Mouse (Mus musculus) megakaryocyte progenitor cell, adult 5-6 weeks (primary cell): ENCODE measurements at regions not wholly inside any gene's neighbourhood (a gene's known extent, or its start where the extent isn't known, plus 50 kb on each side); places are given as distances from the start of the nearest gene placed in this dataset.
A peak's percentile ranks its signal among the peaks of the same experiment; 100 is the strongest.

Source experiments
- ATAC-seq: replicated peaks from 2 replicates; pipeline ENCODE4 v1.8.0; 2016; ENCODE audit warnings: mild to moderate bottlenecking, moderate TSS enrichment, inconsistent platforms; ENCODE audit not compliant: poor library complexity

DNA sequence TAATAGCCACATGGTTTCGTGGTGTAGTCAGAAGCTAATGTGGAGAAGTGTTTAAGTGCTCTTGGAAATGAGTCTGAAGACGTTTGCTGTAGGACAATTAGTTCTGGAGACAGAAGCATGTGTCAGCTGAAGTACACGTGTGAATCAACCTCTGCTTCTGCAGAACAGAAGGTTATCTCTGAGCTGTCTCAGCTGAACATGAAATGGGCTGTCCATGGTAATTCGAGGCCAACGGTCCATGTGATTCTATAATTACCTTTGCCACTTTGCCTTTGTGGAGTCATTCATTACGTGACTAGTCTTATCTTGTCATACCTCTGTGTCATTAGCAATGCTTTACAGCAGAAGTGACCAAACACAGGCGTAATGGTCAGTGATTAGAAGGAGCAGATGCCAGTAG is 295.6 kb upstream of the Veph1 start:
- ATAC-seq: no peak

DNA sequence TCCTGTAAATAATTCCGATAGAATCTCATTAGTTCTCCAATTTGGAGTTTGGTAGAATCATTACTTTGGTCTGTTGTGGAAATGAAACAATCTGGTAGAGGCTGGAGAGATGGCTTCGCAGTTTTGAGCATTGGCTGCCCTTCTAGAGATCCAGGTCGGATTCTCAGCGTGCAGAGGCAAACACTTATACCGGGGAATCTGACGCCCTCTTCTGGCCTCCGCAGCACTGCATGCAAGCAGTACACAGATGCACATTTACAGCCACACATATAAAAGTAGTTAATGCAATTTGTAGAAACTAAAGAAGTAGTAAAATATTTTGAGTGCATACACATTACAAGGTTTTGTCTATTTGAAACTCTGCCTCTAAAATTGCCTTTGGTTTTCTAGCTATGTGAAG is 294.1 kb upstream of the Veph1 start:
- no peak for ATAC-seq

DNA sequence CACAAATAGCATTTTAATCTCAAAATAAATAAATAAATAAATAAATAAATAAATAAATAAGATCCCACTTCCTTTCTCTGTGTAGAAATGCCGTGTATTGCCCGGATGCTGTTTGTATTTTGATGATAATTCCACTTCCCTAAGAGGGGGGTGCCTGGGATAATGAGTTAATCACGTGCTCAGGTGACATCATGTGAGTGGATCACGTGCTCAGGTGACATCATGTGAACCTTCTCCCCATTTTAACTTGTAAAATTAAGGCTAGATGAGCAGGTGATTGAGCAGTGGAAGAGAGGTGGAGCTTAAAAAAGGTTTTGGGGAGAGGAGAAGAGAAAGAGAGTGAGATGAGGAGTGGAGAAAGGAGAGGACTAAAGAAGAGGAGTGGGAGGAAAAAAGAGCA is 292.8 kb upstream of the Veph1 start:
- no peak for ATAC-seq

DNA sequence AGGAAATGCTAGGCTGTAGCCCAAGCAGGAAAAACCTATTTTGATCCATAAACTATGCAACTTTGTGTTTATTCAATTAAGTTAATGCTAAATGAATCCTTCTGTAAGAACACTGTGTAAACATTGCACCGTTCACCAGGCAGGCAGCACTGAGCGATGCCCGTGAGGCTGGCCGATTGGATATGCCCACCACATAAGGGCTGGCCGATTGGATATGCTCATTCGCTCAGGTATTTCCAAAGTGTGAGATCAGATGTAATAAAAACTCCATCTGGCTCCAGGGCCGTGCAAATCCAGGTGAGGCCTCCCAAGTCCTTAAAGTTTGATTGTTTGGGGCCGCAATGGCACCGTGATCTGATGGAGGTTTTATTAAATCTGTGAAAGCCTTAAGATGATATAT is 288.2 kb upstream of the Veph1 start:
- ATAC-seq: no peak

DNA sequence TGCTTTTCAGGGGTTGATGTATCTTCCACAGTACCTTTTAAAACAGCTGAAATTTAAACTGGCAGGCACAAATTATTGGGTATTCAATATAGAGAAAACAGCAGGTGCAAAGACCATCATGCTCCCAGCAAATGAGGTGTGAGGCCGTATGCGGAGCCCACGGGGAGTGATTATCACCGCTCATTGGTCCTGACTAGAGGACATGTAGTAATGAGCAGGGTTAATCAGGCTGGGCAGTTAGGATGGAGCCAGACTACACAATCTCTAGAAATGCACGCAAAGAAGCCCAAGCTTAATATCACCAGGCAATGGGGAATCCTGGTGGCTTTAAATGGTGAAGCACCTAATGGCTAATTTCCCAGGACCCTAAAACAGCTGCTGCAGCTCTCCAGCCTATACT is 287.5 kb upstream of the Veph1 start:
- no peak for ATAC-seq

DNA sequence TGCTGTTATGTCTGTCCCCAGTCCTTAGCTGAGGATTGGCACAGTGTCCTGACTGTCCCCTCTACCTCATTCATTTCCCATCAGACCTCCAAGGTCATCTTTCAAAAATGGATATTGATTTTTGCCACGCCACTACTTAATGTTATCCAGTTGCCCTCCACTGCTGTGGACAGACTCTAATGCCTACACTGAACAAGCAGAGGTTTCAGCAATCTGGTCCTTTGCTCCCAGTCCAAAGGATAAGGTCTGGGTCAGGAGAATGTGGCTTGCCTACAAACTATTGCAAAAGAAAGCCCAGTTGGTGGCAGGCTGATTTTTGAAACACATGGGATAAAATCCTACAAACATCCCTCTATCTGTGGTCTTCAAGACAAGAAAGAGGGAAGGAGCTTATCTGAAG is 280.0 kb upstream of the Veph1 start:
- no peak for ATAC-seq

DNA sequence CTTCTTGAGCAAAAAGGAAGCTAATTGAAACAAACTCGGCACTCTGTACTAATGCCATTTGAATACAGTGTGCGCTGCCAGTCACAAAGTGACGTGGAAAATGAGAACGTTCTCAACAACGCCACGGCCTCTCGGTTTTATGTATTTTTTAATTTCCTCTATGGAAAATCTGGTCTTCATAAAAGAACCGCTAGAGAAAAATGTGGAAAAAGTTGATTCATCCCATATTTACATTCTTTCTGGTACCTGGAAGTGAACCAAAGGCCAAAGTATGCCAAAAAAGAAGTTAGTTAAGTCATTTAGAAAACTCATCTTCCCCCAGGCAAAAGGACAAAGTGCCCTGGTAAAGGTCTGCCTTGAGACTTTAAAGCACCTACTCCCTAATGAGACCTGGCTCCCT is 277.7 kb upstream of the Veph1 start:
- no peak for ATAC-seq

DNA sequence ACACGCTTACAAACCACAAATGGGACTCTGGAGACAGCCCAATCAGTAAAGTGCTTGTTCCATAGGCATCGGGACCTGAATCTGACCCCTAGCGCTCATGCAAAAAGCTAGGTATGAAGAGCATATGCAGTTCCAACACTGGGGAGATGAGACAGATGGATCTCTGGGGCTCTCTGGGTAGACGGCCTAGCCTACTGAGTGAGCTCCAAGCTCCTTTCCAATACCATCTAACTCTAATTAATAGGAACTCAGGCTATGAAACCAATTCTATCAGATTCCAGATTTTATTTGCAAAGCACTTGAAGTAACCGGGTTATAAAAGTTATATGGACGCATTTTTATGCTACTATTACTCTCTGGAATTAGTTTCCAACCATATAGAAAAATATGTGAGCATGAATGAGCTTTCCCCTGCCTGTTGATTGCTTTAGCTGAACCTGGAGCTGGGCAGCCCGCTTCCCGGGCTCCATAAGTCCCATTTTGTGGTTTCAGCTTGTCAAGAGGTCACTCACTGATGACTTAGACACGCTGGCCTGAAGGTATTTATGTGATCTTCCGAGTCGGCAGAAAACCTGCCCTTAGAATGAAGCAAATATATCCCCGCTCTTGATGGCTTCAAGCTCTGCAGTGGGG is 276.4 kb upstream of the Veph1 start:
- no peak for ATAC-seq

DNA sequence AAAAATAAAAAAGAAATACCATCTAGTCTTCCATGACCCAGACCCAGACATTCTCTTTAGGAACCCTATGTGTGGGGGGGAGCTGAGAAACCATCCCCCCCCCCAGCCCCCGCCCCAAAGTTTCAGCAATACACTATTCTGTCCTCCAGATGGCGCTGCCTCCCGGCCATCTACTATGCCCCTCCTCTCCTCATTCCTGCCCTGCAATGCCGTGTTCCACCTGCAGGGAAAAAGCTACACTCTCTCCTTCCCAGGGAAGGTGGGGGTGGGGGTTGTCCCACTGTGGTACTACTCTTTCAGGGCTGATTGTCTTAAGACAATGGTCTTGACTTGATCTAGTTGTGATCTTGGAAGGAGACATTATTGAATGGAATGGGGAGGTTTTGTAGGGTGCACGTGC is 273.7 kb upstream of the Veph1 start:
- ATAC-seq: peak; percentile 99

DNA sequence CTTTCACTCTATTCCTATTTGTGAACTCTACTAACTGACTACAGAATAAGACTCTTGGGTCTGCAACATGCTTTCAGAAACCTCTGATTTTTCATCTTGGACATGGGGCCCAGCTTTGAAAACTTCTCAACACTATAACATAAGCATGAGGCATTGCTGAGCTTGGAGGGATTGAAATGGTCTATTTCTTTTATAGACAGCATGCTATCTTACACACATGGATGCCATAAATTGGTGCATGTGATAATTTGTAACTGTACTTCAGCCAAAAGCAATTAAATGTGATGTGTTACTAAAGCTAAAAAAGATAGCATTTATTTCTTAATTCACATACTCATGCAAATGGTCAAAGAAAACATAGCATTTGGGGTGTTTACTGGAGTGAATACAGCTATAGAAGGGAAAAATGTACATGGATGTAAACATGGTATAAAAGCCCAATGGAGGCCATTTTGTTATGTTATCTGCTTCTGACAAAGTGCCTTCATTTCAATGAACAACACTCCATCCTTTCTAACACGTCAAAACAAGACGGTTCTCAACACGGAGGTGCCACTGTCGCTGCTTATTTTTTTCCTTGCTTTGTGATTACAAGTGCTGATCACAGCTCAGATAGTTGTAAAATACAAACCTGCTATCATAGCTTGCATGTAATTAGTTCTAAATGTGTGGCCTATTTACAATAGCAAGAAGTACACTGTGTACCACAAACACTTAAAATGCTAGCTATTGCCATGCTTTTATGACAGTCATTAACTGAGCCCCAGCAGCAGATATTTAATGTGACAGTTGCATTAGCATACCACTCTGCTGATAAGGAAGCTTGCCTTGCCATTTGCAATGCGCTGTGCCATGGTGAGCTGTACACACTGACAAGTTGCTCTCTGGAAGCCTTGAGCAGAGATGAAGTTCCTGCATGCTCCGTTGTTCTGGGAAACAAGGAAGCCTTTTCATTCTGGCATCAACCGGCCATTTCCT is 267.9 kb upstream of the Veph1 start:
- ATAC-seq: peak; percentile 38

DNA sequence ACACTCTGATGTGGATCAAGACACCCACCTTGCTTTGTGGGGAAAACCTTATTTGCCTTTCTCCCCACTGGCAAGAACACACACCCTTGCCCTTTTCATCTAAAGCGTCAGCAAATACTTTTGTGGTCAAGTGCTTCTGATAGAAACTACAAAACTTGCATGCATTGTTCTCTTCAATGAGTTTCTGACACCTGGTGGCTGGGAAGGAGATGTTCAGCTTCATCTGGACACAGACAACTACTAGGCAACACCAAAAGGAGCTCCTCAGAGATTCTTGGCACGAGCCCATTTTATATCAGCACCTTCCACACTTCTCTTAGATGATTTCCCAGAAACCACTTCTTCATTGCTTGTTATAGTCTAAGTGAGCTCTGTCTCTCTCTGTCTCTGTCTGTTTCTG is 266.7 kb upstream of the Veph1 start:
- peak; percentile 96 for ATAC-seq

DNA sequence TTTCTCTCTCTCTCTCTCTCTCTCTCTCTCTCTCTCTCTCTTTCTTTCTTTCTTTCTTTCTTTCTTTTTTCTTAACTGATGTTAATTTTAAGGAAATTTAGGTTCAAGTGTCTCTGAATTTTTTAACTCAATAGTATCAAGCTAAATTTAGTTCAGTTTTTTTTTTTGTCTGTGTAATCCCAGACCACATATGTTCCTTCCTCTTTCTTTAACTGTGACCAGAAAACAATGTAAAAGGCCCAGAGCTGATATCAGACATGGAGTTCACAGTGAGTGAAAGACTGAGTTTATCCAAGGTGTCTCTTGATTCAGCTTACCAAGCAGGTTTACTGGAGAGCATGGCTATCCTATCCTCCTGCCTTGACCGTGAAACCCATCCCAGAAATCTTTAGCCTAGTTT is 258.9 kb upstream of the Veph1 start:
- peak; percentile 95 for ATAC-seq

DNA sequence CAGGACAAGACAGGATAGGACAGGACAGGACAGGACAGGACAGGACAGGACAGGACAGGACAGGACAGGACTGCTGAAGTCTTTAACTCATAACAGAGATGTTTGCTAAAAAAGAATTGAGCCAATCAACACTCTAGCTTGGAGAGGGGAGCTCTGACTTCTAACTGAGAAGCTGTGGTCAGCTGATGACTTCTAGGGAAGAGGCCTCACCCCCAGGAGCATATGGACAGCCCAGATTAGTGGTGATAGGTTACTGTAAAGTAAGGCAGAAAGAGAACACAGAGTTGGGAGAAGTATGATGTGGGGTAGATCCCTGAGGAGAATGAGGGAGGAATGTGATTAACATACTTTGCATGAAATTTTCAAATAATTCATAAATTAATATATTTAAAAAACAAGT is 254.3 kb upstream of the Veph1 start:
- no peak for ATAC-seq

DNA sequence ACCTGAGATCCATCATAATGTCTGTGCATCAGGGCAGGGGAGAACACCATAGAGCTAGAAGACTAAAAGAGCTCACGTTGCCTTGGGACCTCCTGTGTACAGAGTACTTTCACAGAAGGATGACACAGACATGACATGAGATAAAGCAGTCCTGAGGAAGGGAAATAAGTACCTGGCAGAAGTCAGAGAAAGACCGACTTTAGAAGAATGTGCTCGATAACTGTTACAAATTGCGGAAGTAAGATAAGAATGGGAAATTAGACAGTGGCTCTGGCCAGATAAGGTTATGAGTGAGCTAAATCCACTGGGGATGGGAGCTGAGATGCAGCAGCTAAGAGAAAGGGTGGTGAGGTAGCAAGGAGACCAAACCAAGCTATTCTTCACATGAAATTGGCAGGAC is 249.9 kb upstream of the Veph1 start:
- peak; percentile 92 for ATAC-seq

DNA sequence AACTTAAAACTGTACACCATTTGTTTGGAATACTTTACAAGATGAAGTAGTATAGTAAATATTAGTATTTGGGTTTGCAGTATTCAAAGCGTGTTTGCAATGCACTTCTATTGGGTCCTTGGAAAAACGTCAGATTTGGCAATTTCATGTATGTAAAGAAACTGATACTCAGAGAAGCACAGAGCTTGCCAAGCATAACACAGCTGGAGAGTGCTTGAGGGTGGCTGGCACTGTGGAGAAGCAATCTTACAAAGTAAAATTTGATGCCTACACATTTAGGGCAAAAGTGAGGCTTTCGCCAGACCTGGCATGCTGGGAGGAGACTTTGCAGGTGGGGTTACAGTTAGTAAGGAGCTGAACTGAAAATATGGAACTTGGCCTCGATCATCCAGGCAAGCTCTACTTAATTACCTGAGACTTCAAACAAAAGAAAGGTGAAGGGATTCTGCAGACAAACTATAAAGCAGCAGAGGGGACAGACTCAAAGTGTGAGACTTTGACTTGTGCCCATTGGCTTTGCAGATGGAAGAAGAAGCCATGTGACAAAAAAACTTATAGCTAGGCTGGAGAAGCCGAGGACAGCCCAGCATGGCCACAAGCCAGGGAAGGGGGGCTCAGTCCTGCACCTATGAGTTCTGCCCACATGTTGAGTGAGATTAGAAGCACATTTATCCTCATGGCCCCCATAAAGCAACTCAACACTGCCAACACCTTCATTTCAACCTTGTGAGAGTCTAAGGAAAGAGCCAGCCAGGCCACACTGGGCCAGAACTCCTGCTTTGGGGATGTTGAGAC is 247.7 kb upstream of the Veph1 start:
- ATAC-seq: no peak

DNA sequence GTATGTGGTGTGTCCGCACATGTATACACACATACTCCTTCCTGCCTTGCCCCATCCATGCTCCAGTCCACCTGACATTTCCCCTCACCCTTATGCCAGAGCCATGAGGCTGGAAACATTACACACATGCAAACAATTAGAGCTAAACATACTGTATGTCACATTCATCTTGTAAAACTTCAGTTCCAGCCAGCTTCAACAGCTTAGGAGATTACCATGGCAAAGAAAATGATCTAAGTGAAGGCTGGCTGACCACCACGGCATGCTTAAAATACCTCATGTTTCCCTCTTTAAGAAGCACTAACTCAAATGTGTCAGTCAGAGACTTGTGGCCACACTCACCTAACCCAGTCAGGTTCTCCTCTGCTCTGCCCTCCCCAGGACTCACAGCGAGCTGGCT is 246.2 kb upstream of the Veph1 start:
- ATAC-seq: no peak

DNA sequence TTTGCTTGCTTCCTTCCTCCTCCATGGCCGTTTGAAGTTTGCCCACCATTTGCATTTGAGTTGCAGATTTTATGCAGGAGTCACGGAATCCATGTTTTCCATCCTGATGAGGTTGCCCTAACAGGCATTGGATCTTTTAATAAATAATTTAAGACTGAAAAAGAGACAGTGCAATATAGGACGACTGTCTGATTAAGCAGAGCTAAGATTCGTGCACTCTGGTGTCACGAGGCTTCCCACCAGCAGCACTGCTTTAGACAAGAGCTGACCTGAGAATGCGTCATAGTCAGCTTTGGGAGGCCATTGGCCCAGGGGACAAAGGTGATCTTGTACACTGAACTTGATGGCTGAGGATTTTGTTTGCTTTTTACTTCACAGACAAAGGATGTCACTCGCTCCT is 241.3 kb upstream of the Veph1 start:
- ATAC-seq: no peak

DNA sequence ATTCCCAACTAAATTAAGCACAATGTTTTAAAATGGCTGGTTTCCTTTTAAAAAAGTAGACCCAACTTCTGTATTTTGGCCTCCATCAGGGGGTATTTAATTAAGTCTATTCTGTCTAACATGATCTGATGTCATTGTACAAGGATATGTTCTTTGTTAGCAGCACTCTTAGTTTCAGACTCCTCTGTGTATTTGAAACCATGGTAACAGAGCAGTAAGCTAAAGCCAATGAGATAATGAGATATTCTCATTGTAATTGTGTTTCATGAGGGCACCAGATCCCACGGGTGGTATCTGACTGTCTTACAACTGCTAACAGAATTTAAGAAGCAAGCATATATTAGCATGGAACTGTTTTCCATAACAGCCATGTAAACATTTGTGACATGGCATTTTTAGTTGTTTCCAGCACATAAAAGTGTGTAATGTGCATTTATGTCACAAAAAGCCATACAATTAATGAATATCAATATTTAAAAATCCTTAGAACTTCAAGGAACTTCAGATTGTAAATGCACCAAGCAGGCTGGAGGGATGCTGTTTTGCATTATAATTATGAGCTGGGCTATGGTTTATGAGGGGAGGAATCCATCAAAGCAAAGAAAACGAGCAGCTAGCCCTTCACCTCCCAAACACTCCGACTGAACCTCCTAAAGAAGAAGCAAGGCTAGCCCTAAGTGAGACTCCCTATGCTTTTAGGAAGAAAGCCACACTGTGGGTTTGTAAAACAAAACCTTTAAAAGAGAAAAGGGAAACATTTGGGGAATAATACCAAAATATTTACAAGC is 240.7 kb upstream of the Veph1 start:
- ATAC-seq: no peak

DNA sequence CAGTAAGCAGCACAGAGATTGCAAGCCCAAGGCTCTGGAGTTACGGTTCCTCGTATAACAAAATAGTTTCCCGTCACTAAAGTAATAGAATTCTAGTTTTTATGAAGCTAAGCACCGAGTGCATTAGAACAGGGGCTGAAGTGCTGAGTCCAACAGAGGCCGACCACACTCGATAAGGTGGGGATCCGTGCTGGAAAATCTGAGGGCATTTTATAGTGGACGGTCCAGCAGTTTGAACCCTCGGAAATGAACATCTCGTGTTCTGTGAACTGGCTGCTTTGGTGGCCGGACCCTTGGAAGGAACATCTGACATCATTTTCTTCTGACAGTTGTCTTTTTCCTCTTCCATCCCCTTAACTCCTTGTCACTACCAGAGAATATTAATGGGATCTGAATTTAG is 240.0 kb upstream of the Veph1 start:
- ATAC-seq: no peak

DNA sequence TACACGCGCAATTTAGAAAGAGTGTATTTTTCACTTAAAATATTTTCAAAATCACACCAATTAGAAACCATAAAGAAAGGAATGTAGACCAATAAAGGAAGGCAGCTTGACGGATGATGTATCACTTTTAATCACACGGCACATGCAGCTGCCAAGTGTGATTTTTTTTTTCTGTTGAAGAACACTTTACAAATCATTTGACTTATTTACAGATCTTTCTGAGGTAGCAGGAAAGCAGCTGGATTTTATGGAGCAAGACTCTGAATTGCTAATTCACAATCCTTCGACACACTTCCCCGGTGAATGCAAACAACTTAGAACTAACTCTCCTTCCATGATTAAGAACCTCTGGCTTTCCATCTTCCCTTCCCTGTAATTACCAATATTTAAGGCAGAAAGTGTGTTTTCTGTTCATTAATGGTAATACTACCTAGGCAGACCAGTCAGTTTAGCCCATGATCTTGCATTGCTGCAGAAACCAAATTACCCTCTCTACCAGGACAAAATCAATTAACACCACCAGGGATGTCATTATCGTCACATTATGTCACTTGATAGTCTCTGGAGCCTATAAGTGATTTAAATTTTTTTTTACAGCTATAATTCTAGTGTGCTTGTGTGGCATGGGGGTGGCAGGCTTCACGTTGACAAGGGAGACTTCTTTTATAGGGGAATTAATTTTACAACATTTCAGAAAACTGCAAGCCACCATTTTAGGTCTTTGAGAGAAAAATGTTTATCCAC is 239.3 kb upstream of the Veph1 start:
- no peak for ATAC-seq
